Mouse (Mus musculus) liver, embryonic 11.5 days (tissue): Measurements from ENCODE around the gene Alg5. TPM values are rescaled to one million over a fixed set of nuclear protein-coding genes. Genes with fewer than 3 reads are reported as not detected.

Experiments used
- ATAC-seq: fragments of 200-750 bp; cut with Nextera tagmentation; replicated peaks from 2 replicates; pipeline ENCODE4 v1.8.0; 2017; ENCODE audit warnings: moderate number of reproducible peaks, mild to moderate bottlenecking, moderate TSS enrichment, moderate library complexity; ENCODE audit not compliant: low FRiP score
- DNase-seq: peaks from one replicate; pipeline ENCODE4 v3.0.0-alpha.2; 2017; ENCODE audit warnings: low spot score
- H3K27ac ChIP-seq: fragments of 300-500 bp; sonication (generic); 2 replicates; pipeline ENCODE4 v1.5.1; 2014; ENCODE audit warnings: mild to moderate bottlenecking, low read depth, low read length, control low read depth
- H3K27me3 ChIP-seq: fragments of 300-500 bp; sonication (generic); replicated peaks from 2 replicates; pipeline ENCODE4 v1.6.1; 2014; ENCODE audit warnings: low read length, mixed read lengths; ENCODE audit not compliant: control insufficient read depth, insufficient read depth
- H3K36me3 ChIP-seq: fragments of 300-500 bp; sonication (generic); 2 replicates; pipeline ENCODE4 v1.6.1; 2014; ENCODE audit warnings: mild to moderate bottlenecking, low read length, moderate library complexity, mixed read lengths; ENCODE audit not compliant: control insufficient read depth, insufficient read depth
- H3K4me1 ChIP-seq: fragments of 300-500 bp; sonication (generic); replicated peaks from 2 replicates; pipeline ENCODE4 v1.6.1; 2014; ENCODE audit warnings: low read length, mixed read lengths; ENCODE audit not compliant: control insufficient read depth, insufficient read depth
- H3K4me2 ChIP-seq: fragments of 300-500 bp; sonication (generic); 2 replicates; pipeline ENCODE4 v1.6.1; 2014; ENCODE audit warnings: mild to moderate bottlenecking, control low read depth, moderate library complexity
- H3K4me3 ChIP-seq: fragments of 300-500 bp; sonication (generic); 2 replicates; pipeline ENCODE4 v1.5.1; 2014; ENCODE audit warnings: low read depth, low read length, control low read depth
- H3K9ac ChIP-seq: fragments of 300-500 bp; sonication (generic); 2 replicates; pipeline ENCODE4 v1.6.1; 2014; ENCODE audit warnings: low read depth, low read length, control low read depth
- H3K9me3 ChIP-seq: fragments of 300-500 bp; sonication (generic); 2 replicates; pipeline ENCODE4 v1.6.1; 2016; ENCODE audit warnings: low read length, inconsistent platforms, mixed read lengths; ENCODE audit not compliant: control insufficient read depth
- WGBS: fragments of 180-500 bp; shearing (Covaris S2); extraction: QIAGEN DNeasy Blood & Tissue Kit; methylation state at CpG from one replicate; pipeline ENCODE4 v1.1.7; 2014; 5-methylcytosine and 5-hydroxymethylcytosine counted together
- polyA plus RNA-seq: library from polyadenylated mRNA; unstranded; fragments of >200 nt; fragmentation: Nextera tagmentation; extraction: Ambion mirVana; gene quantifications from 2 replicates; pipeline ENCODE4 v1.2.1, GENCODE M21; 2014

The Alg5 gene
- polyA plus RNA-seq, 1 experiment from 2014 or later = 49.3 TPM

DNA sequence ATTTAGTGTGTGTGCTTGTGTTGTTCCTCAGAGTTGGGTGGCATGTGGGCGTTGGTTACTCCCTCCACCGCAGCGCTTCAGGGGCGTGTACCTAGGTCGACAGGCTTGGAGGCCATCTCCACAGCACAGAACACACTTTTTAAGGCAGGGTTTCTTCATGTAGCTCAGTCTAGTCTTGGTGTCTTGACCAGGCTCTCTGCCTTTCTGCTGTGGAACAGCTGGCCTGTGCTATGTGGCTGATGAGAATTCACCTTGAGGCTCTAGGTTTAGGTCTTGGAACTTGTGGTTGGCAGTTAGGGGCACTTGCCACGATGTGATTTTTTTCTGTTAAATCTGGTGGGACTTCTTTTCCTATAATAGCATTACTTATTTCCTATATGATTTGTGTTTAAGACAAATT, 21.1 kb upstream of the Alg5 start, which contains the start of gene Gm21958:
Gene Gm21958 (minus strand): TSS at position 101 of the 400 bp plus-strand sequence.
- H3K27me3 ChIP-seq = no peaks in the 10 kb centered on the region
- peaks cover 33% of the 10 kb centered on the region for H3K36me3 ChIP-seq
- no peak within 1 kb of the TSS for H3K4me3 ChIP-seq
- H3K9ac ChIP-seq = no peak within 1 kb of the TSS
- H3K9me3 ChIP-seq = no peaks in the 10 kb centered on the region
- no peaks in the 10 kb centered on the region for H3K4me1 ChIP-seq
- H3K4me2 ChIP-seq = no peak within 1 kb of the TSS
- H3K27ac ChIP-seq = no peak within 1 kb of the TSS
- DNase-seq (no peak), ATAC-seq (no peak)
- WGBS = 86% methylated on average over 6 of the region's 6 CpGs

- H3K27ac ChIP-seq = no peak overlapping the region
- ATAC-seq (no peak), DNase-seq (no peak)
- H3K4me1 ChIP-seq = no peaks in the 10 kb centered on the region
- no peak overlapping the region for H3K4me2 ChIP-seq
- no peak overlapping the region for H3K4me3 ChIP-seq
- no peaks in the 10 kb centered on the region for H3K27me3 ChIP-seq
- H3K9me3 ChIP-seq = no peaks in the 10 kb centered on the region
- H3K36me3 ChIP-seq = peaks cover 24% of the 10 kb centered on the region
- WGBS = 89% methylated on average over 6 of the region's 6 CpGs
- no peak overlapping the region for H3K9ac ChIP-seq
Observed at GRCm38 (mm10) chr3:54715461-54715860, 19.9 kb upstream of the Alg5 start.

DNA sequence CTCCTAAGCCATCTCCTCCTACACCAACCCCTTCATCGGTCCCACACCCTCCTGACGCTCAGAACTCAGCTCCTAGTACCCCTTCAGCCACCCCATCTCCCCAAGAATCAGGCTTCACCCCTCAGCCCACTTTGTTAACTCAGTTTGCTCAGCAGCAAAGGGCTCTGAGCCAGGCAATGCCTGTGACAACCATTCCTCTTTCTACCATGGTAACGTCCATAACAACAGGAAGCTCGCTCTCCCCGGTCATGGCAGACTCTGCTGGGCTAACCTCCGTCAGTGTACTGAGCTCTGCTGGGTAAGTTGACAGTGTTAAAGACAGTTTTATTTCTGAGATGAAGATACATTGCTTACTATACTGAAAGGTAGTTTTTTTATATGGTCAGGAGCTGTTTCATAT, 18.0 kb upstream of the Alg5 start:
- Histone ChIP-seq H3K4me1 (no peaks in the 10 kb centered on the region), H3K4me3 (no peak overlapping the region), H3K9ac (no peak overlapping the region), H3K4me2 (no peak overlapping the region), H3K27ac (no peak overlapping the region), H3K36me3 (peaks cover 25% of the 10 kb centered on the region), H3K9me3 (no peaks in the 10 kb centered on the region), H3K27me3 (no peaks in the 10 kb centered on the region)
- ATAC-seq (no peak), DNase-seq (no peak)
- 89% methylated on average over 6 of the region's 6 CpGs for WGBS

- H3K9ac ChIP-seq = no peak overlapping the region
- peaks cover 3% of the 10 kb centered on the region for H3K4me1 ChIP-seq
- H3K4me2 ChIP-seq = no peak overlapping the region
- no peak overlapping the region for H3K27ac ChIP-seq
- H3K9me3 ChIP-seq = no peaks in the 10 kb centered on the region
- no peaks in the 10 kb centered on the region for H3K27me3 ChIP-seq
- WGBS = 70% methylated on average over 3 of the region's 3 CpGs
- H3K4me3 ChIP-seq = no peak overlapping the region
- peaks cover 31% of the 10 kb centered on the region for H3K36me3 ChIP-seq
- ATAC-seq (no peak), DNase-seq (no peak)
Observed at GRCm38 (mm10) chr3:54718947-54719346, 16.4 kb upstream of the Alg5 start.

GRCm38 (mm10) chr3:54723741-54724500, 11.4 kb upstream of the Alg5 start:
- no peak overlapping the region for H3K4me2 ChIP-seq
- peaks cover 3% of the 10 kb centered on the region for H3K4me1 ChIP-seq
- H3K9ac ChIP-seq = no peak overlapping the region
- WGBS = 76% methylated on average over 10 of the region's 10 CpGs
- no peaks in the 10 kb centered on the region for H3K27me3 ChIP-seq
- H3K4me3 ChIP-seq = no peak overlapping the region
- DNase-seq (no peak), ATAC-seq (0 out of 2 replicates have a peak, but pooled peaks have one; percentile 43)
- no peaks in the 10 kb centered on the region for H3K9me3 ChIP-seq
- H3K36me3 ChIP-seq = peaks cover 32% of the 10 kb centered on the region
- H3K27ac ChIP-seq = no peak overlapping the region

GRCm38 (mm10) chr3:54725344-54725743, 10.0 kb upstream of the Alg5 start:
- Histone ChIP-seq H3K27me3 (no peaks in the 10 kb centered on the region), H3K27ac (no peak overlapping the region), H3K4me2 (no peak overlapping the region), H3K4me3 (no peak overlapping the region), H3K9me3 (no peaks in the 10 kb centered on the region), H3K9ac (no peak overlapping the region), H3K4me1 (peaks cover 3% of the 10 kb centered on the region), H3K36me3 (peaks cover 46% of the 10 kb centered on the region)
- WGBS = 66% methylated on average over 2 of the region's 2 CpGs
- ATAC-seq = no peak
- DNase-seq = no peak

GRCm38 (mm10) chr3:54727588-54727987, 7.8 kb upstream of the Alg5 start:
- WGBS = 93% methylated on average over 2 of the region's 2 CpGs
- H3K4me2 ChIP-seq = no peak overlapping the region
- peaks cover 43% of the 10 kb centered on the region for H3K36me3 ChIP-seq
- H3K27ac ChIP-seq = no peak overlapping the region
- DNase-seq (no peak), ATAC-seq (no peak)
- H3K4me3 ChIP-seq = no peak overlapping the region
- H3K9ac ChIP-seq = no peak overlapping the region
- no peaks in the 10 kb centered on the region for H3K27me3 ChIP-seq
- H3K9me3 ChIP-seq = no peaks in the 10 kb centered on the region
- H3K4me1 ChIP-seq = peaks cover 4% of the 10 kb centered on the region

DNA sequence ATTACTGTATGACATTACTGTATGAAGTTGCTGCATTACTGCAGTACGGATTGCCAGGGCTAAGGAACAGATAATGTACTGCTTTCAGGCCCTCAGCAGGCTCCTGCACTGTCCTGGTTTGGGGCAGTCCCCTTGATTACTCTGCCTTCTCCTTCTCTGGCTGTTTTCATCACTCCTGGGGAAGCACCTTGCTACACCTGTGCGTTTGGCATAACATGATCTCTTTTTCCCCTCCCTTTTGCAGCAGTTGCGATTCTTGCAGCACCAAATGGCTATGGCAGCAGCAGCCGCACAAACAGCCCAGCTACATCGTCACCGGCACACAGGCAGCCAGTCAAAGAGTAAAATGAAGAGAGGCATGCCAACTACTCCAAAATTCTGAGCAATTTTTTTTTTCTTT, 7.2 kb upstream of the Alg5 start:
- ATAC-seq = no peak
- Histone ChIP-seq H3K27ac (no peak overlapping the region), H3K4me3 (no peak overlapping the region), H3K4me1 (peaks cover 9% of the 10 kb centered on the region), H3K36me3 (peaks cover 42% of the 10 kb centered on the region), H3K4me2 (no peak overlapping the region), H3K9me3 (no peaks in the 10 kb centered on the region), H3K9ac (no peak overlapping the region), H3K27me3 (no peaks in the 10 kb centered on the region)
- 91% methylated on average over 6 of the region's 6 CpGs for WGBS
- no peak for DNase-seq

- H3K4me2 ChIP-seq = no peak overlapping the region
- H3K36me3 ChIP-seq = peaks cover 35% of the 10 kb centered on the region
- no peak for DNase-seq
- no peak for ATAC-seq
- no peak overlapping the region for H3K4me3 ChIP-seq
- H3K4me1 ChIP-seq = peaks cover 11% of the 10 kb centered on the region
- H3K9ac ChIP-seq = no peak overlapping the region
- WGBS = 88% methylated on average over 8 of the region's 8 CpGs
- no peak overlapping the region for H3K27ac ChIP-seq
- no peaks in the 10 kb centered on the region for H3K27me3 ChIP-seq
- no peaks in the 10 kb centered on the region for H3K9me3 ChIP-seq
Observed at GRCm38 (mm10) chr3:54731626-54732150, 3.7 kb upstream of the Alg5 start.
